Comparison of ENCODE assay signal across 10 mouse cellular contexts in genomic region chr10:105509896-105510272, GRCm38 (mm10).
DNase-seq lines count a peak whose midpoint lies in the region; ATAC-seq and TF ChIP-seq lines count a peak whose summit lies in the region.
"Had no signal": no experiment of that assay in that cellular context is flagged by ENCODE, and none has a peak within 500 bp of the region (broad histone marks: within the 10 kb centered on the region; RNA-seq: fewer than 3 reads in every experiment).

No protein-coding gene starts in this region.

- no peak overlapping the region; the same call in 1 of the 2 replicates for H3K4me2 ChIP-seq in lung, embryonic 15.5 days
- H3K4me2 ChIP-seq in hindbrain, postnatal 0 days (ENCODE audit: low read depth, low read length) = peak overlapping the region; percentile 33
- H3K4me2 ChIP-seq in neural tube, embryonic 13.5 days = peak overlapping the region; percentile 36

- H3K27ac ChIP-seq in lung, embryonic 15.5 days = peak overlapping the region; percentile 47
- H3K27ac ChIP-seq in hindbrain, postnatal 0 days = 0 out of 2 replicates have a peak overlapping the region, but pooled peaks have one; percentile 50
- 0 out of 2 replicates have a peak overlapping the region, but pooled peaks have one; percentile 56 for H3K27ac ChIP-seq in neural tube, embryonic 13.5 days (replicated peaks)

- no peak overlapping the region for H3K9ac ChIP-seq in lung, embryonic 15.5 days
- H3K9ac ChIP-seq in hindbrain, postnatal 0 days (replicated peaks; ENCODE audit: low read length) = no peak overlapping the region
- H3K9ac ChIP-seq in neural tube, embryonic 13.5 days = 0 out of 2 replicates have a peak overlapping the region, but pooled peaks have one; percentile 8

- H3K27me3 ChIP-seq in lung, embryonic 15.5 days = no peaks in the 10 kb centered on the region
- no peaks in the 10 kb centered on the region for H3K27me3 ChIP-seq in hindbrain, postnatal 0 days (ENCODE audit: insufficient read depth, low read length)
- H3K27me3 ChIP-seq in neural tube, embryonic 13.5 days = no peaks in the 10 kb centered on the region

- DNase-seq in embryo, embryonic 10.5 days (ENCODE audit: low spot score) = peak; percentile 35
- no peak for DNase-seq in embryo, embryonic 9.5 days (ENCODE audit: extremely low spot score)
- no peak for DNase-seq in lung, postnatal 25 days (ENCODE audit: low spot score)
- DNase-seq in hindbrain, postnatal 0 days (ENCODE audit: low spot score) = no peak
- DNase-seq in left cerebral cortex, adult 11 months (ENCODE audit: low spot score) = no peak
- no peak for DNase-seq in adrenal gland, postnatal 25 days
- DNase-seq: kidney, adult 8-10 months had no signal

- no peaks in the 10 kb centered on the region for H3K9me3 ChIP-seq in lung, embryonic 15.5 days
- H3K9me3 ChIP-seq in hindbrain, postnatal 0 days (ENCODE audit: low read length) = no peaks in the 10 kb centered on the region
- H3K9me3 ChIP-seq in neural tube, embryonic 13.5 days = no peaks in the 10 kb centered on the region

- H3K36me3 ChIP-seq in lung, embryonic 15.5 days = peaks cover 5% of the 10 kb centered on the region; the same call in 1 of the 2 replicates
- 0 out of 2 replicates have a peak, but pooled peaks cover 3% of the 10 kb centered on the region for H3K36me3 ChIP-seq in hindbrain, postnatal 0 days (ENCODE audit: insufficient read depth, low read length)
- peaks cover 7% of the 10 kb centered on the region; the same call in 1 of the 2 replicates for H3K36me3 ChIP-seq in neural tube, embryonic 13.5 days

- WGBS in lung, embryonic 15.5 days = 51% methylated on average over 5 of the region's 5 CpGs
- 23% methylated on average over 5 of the region's 5 CpGs for WGBS in hindbrain, postnatal 0 days
- 16% methylated on average over 5 of the region's 5 CpGs for WGBS in neural tube, embryonic 13.5 days

- ATAC-seq in lung, embryonic 15.5 days (ENCODE audit: borderline replicate concordance, extremely low read depth, low FRiP score, low TSS enrichment) = no peak
- peak; percentile 16; the same call in 1 of the 2 replicates for ATAC-seq in hindbrain, postnatal 0 days
- no peak for ATAC-seq in neural tube, embryonic 13.5 days (ENCODE audit: low read depth)

- no peak overlapping the region for H3K4me3 ChIP-seq in lung, embryonic 15.5 days
- no peak overlapping the region for H3K4me3 ChIP-seq in hindbrain, postnatal 0 days (ENCODE audit: low read length)
- peak overlapping the region; percentile 14 for H3K4me3 ChIP-seq in neural tube, embryonic 13.5 days
- H3K4me3 ChIP-seq: erythroblast, embryonic 14.5 days had no signal

- peaks cover 5% of the 10 kb centered on the region for H3K4me1 ChIP-seq in lung, embryonic 15.5 days
- peaks cover 4% of the 10 kb centered on the region; the same call in 1 of the 2 replicates for H3K4me1 ChIP-seq in hindbrain, postnatal 0 days (ENCODE audit: insufficient read depth, low read length)
- H3K4me1 ChIP-seq in neural tube, embryonic 13.5 days (replicated peaks) = peaks cover 38% of the 10 kb centered on the region

- TF ChIP-seq CTCF in hindbrain, postnatal 0 days (IDR thresholded peaks at IDR 0.05; ENCODE audit: low read depth) = no peak
